Mouse (Mus musculus): ENCODE data around the gene Pax9.

Gene Pax9

DNA sequence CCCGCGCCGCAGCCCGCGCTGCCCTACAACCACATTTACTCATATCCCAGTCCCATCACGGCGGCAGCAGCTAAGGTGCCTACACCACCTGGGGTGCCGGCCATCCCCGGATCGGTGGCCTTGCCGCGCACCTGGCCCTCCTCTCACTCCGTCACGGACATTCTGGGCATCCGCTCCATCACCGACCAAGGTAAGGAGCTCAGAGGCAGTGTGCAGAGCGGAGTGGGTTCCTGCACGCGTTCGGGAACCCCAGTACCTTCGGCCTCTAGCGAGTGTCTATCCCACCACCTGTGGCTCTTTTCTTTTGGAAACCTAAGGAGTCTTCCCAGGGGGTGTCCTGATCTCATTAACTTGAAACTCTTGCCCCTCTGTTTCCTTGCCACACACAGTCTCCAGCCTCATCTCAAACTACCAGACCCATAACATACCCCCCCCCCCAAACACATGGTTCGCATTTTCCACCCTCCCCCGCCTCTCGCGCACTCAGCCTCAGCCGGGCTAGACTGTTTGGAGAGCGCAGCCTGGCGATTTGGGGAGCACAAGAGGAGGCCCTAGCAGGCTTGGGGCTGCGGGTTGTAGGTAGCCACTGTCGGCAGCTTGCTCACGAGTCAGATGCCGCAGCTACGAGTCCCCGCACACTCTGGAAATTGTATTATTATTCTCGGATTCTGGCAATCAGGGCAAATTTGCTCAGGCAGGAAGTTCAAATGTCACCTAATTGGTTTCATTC is 5.6 kb downstream of the Pax9 start:
- in situ Hi-C loops (cut with MboI; ENCODE audit: unreplicated experiment in 2 of 2) = no loop called here

DNA sequence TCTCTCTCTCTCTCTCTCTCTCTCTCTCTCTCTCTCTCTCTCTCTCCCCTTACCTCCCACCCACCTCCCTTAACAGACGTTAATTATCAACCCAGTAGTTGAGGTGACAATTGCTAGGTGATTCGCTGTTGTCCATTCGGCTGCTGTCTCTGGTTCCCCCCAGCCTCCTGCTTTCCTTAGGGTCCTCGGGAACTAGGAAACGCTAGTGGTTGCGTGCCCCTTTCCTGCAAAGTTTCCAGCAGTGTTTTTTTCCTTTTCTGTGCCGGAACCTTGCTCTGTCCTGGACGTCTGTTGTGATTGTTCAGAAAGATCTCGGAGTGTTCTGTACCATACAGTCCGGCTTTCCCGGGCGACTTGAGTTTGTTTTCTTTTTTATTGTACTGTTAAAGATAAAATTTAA is 6.2 kb downstream of the Pax9 start:
- in situ Hi-C loops (cut with MboI; ENCODE audit: unreplicated experiment in 2 of 2) = no loop called here

DNA sequence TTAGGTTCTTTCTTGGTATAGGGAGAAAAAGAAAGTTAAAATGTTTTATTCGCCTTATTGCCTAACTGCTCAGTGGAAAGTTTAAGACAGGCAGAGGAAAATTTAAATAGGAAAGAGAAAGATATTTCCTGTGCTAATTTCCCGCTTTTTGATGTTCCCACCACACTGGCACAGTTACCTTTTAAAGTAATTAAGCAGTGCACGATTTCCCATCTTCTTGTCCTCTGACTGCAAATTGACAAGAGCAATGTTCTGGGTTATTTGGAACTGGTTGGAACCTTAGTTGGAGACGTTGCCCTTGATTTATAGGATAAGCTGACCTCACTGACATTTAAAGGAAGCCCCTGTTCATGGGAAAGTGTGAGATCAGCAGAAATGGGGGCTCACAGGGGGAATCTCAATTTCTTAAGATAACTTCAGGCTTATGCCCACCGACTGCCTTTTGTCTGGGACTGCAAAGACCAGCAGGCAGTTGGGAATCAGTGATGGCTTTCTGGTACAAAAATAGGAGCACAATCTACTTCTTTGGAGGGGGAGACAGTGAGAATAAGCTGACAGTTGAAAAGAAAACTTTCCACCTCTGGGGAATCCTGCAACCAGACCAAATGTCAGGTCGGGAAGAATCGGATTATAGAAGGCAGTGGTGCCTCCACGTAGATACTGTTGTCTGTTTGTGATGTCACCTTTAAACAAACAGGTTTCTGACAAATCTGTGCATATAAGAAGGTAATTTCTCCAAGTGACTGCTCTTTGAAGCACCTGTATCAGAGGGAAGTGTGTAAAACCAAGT is 6.8 kb downstream of the Pax9 start:
- in situ Hi-C loops (cut with MboI; ENCODE audit: unreplicated experiment in 2 of 2) = no loop called here

DNA sequence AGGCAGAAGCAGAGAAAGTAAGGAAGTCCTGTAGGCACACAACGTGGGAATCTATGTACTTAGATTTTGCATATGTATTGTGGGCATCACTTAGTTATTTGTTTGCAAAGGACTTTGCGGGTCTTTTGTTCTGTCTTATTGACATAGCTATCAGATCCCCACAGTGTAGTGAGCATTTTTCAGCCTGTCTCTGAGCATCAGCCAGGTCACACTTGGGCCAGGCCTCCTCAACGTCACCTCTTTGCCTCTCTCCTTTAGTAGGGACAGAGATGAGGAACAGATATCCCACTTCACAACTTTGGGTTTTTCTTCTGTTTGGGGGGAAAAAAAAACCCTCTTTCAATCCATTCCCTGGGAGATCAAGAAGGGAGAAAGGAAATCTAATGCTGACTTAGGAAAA is 7.8 kb downstream of the Pax9 start:
- in situ Hi-C loops (cut with MboI; ENCODE audit: unreplicated experiment in 2 of 2) = no loop called here

DNA sequence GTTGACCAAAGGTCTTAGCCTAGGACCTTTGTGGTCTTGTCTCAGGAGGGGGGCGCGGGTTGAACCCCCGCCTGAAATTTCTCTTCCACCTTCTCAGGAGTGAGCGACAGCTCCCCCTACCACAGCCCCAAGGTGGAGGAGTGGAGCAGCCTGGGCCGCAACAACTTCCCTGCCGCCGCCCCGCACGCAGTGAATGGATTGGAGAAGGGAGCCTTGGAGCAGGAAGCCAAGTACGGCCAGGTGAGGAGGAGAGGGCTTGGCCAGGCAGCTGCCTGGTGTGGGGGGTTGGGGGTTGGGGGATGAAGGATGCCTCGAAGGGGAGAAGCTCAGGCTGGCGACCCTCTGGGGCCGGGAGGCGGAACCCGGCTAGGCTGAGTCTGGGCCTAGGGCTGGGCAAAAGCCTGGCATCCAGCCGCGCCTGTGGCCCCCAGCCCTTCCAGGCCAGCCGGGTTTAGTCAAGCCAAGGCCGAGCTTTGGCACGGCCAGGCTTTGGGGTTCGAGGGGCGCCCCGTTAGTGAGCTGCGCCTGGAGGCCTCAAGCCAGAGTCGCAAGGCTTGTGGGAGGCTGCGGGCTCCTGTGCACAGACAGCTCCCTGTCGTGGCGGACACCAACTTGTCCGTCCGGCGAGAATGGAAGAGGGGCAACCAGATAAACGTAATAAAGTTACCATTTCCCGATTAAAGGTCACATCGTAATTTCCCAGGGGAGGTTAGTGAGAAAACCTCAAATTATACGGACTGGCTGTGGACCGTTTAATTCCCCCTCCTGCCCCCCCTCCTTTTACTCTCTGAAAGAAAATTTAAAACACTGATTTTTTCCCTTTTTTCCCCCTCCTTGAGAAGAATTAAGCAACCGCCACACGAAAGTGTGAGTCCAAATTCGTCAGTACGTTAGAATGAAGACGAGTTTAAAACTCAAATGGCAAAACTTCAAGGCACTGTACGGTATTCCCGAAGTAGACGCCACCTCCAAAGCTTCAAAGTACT is 8.6 kb downstream of the Pax9 start:
- in situ Hi-C loops (cut with MboI; ENCODE audit: unreplicated experiment in 2 of 2) = no loop called here

DNA sequence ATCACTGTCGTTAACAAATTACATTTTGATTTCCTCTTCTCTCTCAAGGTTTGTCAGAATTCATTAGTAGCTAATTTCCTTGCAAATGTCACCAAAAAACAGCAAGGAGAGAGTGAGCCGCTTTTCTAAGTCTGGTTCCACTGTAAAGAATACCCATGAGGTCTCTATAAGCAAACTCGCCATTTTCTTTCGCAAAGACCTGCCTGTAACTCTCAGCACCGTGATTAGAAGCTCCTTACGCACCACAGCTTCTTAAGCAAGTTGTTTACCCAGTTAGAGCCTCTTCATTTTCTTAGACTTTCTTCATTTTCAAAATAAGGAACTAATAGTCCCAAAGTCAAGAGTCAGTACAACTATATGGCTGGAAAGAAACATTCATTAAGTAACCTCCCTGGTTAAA is 9.4 kb downstream of the Pax9 start:
- in situ Hi-C loops (cut with MboI; ENCODE audit: unreplicated experiment in 2 of 2) = no loop called here

DNA sequence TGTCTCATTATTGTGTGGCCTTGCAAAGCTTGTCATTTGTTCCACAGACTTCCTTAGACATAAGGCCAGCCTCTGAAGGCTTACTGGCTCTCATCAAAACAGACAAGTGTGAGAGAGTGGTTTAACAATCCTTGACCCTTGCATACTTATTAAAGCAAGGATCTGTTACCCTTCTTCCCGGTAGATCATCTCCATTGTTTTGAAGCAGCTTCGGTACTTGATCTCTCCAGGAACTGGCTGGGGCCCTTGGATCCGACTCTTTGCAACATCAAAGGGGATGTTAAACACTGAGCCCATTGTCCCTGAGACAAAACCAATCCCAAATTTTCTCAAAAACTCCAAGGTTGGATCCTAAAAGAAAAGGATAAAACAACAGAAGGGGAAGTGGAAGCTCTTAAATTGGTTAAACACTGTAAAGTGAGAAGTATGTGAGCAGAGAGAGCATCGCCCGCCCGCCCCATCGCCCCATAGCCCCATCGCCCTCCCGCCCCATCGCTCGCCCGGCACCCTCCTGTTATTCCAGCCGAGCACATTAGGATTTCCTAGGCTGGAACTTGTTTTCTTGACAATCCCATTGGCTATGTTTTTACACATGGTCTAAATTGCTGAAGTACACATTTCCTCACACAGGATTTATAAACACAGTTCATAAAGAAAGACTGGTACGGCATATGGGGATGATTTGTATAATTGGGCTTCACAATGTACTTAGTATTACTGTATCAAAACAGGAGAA is 26.6 kb downstream of the Pax9 start:
- in situ Hi-C loops (cut with MboI; ENCODE audit: unreplicated experiment in 2 of 2) = no loop called here

DNA sequence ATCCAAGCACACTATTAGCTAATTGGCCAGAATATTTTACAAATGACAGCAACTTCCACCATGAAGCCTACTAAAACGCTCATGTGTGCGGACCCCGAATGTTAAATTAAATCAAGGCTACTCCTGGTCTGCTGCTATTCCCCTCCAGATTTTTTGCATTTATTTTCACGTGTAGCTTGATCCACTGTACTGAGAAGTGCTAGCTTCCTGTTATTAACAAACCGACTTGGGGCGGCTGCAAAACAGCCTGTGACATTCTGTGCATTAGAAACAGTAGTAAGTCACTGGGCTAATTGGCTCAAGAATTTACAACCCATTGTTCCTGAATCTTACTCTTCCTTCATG is 27.1 kb downstream of the Pax9 start:
- in situ Hi-C loops (cut with MboI; ENCODE audit: unreplicated experiment in 2 of 2) = no loop called here

DNA sequence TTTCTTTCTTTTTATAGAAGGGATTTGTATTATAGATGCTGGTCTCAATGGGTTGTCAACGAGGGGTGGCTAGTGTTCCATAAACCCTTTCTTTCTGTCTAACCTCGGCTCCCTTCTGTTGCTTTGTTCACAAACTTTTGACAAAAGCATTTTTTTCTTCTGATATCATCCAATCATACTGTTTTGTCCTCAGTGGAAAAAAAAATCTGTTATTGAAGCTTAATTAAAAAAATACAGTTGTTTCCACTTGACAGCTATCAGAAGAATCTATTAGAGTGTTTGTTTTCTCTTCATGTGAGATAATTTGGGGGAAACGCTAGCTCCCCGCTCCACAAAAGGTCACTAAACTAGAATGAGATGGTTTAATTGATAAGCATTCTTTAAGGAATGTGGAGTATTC is 36.1 kb downstream of the Pax9 start:
- in situ Hi-C loops (cut with MboI; ENCODE audit: unreplicated experiment in 2 of 2) = no loop called here

DNA sequence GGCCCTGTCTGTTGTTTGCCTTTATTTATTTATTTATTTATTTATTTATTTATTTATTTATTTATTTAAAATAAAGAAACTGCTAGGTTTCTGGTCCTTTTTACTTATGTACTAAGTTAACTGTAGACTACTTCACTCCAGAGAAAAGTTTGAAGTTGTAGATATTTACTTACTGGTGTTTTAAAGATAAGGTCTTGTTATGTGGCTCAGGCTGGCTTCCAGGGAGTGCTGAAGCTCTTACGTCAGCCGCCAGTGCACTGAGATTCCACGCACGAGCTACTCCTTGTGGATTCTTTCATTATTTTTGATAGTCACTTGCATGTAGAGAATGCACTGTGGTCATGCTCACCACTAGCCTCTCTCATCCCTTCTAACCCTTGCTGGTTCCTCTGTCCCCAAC is 45.5 kb downstream of the Pax9 start:
- in situ Hi-C loops (cut with MboI; ENCODE audit: unreplicated experiment in 2 of 2) = no loop called here

All from v-Abl transformed pro-B cells (cell line).